Mouse (Mus musculus) limb, embryonic 12.5 days (tissue): ENCODE measurements at regions not wholly inside any gene's neighbourhood (a gene's known extent, or its start where the extent isn't known, plus 50 kb on each side); places are given as distances from the start of the nearest gene placed in this dataset.
A peak's percentile ranks its signal among the peaks of the same experiment; 100 is the strongest.

ENCODE experiments used
- ATAC-seq: fragments of 200-750 bp; cut with Nextera tagmentation; 2 replicates; pipeline ENCODE4 v1.8.0; 2017; ENCODE audit warnings: low read depth, moderate TSS enrichment; ENCODE audit not compliant: insufficient number of reproducible peaks, insufficient read depth, low FRiP score, low TSS enrichment
- H3K27ac ChIP-seq: fragments of 300-500 bp; sonication (generic); 2 replicates; pipeline ENCODE4 v1.5.1; 2016; ENCODE audit warnings: mild to moderate bottlenecking, moderate library complexity
- H3K27me3 ChIP-seq: fragments of 300-500 bp; sonication (generic); 2 replicates; pipeline ENCODE4 v1.6.1; 2016; ENCODE audit warnings: mild to moderate bottlenecking, moderate library complexity
- H3K36me3 ChIP-seq: fragments of 300-500 bp; sonication (generic); 2 replicates; pipeline ENCODE4 v1.6.1; 2016; ENCODE audit warnings: mild to moderate bottlenecking, moderate library complexity
- H3K4me1 ChIP-seq: fragments of 300-500 bp; sonication (generic); replicated peaks from 2 replicates; pipeline ENCODE4 v1.6.1; 2016
- H3K4me2 ChIP-seq: fragments of 300-500 bp; sonication (generic); 2 replicates; pipeline ENCODE4 v1.6.1; 2016; ENCODE audit warnings: mild to moderate bottlenecking, moderate library complexity
- H3K4me3 ChIP-seq: fragments of 300-500 bp; sonication (generic); replicated peaks from 2 replicates; pipeline ENCODE4 v1.5.1; 2016; ENCODE audit warnings: mild to moderate bottlenecking
- H3K9ac ChIP-seq: fragments of 300-500 bp; sonication (generic); replicated peaks from 2 replicates; pipeline ENCODE4 v1.6.1; 2016; ENCODE audit warnings: mild to moderate bottlenecking, moderate library complexity
- H3K9me3 ChIP-seq: fragments of 300-500 bp; sonication (generic); 2 replicates; pipeline ENCODE4 v1.6.1; 2016; ENCODE audit warnings: mild to moderate bottlenecking, moderate library complexity
- WGBS: fragments of 180-500 bp; shearing (Covaris S2); methylation state at CpG from one replicate; pipeline ENCODE4 v1.1.7; 2016; 5-methylcytosine and 5-hydroxymethylcytosine counted together

DNA sequence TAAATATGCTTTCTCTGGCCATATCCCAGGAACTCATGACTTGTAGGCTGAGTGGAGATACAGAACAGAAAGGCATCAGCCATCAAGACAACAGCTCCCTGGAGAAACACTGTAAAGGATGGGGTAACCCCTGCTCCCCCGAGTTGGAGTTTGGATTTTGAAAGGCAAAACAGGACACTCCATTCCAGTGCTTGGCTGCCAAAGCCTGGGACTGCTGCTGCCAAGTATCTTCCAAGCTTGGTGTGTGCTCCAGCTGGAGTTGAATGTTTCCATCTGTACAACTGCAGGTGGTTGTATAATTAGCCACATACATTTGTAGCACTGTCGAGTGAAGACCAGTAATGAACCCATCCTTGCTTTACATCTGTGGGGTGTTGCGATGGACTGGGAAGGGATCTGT lies 62.1 kb downstream of the 4933412E24Rik start:
- Histone ChIP-seq H3K27ac (no peak overlapping the region), H3K4me2 (no peak overlapping the region), H3K9ac (no peak overlapping the region), H3K9me3 (no peaks in the 10 kb centered on the region), H3K36me3 (no peaks in the 10 kb centered on the region), H3K27me3 (no peaks in the 10 kb centered on the region), H3K4me1 (0 out of 2 replicates have a peak, but pooled peaks cover 3% of the 10 kb centered on the region), H3K4me3 (no peak overlapping the region)
- WGBS: 66% methylated on average over 3 of the region's 3 CpGs
- no peak for ATAC-seq

DNA sequence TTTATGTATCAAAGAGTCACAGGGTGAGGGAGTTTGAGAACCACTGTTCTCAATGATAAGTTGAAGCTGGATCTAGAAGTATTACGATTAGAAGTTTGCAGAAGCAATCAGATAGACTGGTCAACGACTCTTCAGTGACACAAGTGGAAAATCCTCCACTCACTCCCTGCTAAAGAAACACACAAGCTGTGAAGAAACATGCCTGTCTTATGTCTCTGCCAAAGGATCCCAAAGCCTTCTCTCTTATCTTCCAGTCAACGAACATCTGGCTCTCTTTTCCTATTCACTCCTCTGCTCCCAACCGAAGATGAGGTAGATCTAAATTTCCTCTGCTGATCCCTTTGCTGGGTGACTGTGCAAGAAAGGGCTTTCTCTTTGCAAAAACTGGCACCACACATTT lies 62.6 kb downstream of the 4933412E24Rik start:
- 73% methylated on average over 4 of the region's 4 CpGs for WGBS
- Histone ChIP-seq H3K9me3 (no peaks in the 10 kb centered on the region), H3K4me3 (no peak overlapping the region), H3K4me1 (0 out of 2 replicates have a peak, but pooled peaks cover 3% of the 10 kb centered on the region), H3K27me3 (no peaks in the 10 kb centered on the region), H3K4me2 (no peak overlapping the region), H3K9ac (no peak overlapping the region), H3K36me3 (no peaks in the 10 kb centered on the region), H3K27ac (no peak overlapping the region)
- no peak for ATAC-seq

DNA sequence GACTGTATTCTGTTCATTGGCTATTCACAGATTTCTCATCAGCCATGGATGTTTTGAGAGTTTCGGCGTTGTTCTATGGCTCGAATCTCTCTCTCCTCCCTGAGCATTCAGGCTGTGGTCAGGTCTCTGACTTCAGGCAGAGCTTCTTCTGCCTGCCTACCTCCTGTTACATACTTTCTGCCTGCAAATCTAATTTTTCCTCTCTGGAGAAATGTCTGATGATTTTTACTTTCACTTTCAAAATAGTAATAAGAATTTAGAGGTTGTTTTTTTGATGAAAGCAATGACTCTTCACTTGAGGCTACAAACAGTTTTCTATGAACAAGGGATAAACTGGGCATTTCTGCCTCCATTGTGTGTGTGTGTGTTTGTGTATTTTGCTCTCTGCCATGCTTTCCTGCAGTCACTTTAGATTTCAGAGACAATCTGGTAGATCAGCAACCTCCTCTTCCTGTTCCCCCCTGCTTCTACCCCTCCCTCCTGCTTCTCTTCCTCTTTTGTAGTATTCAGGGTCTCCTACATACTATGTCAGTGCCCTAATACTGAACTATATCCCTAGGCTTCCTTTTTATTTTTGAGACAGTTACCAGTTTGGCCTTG lies 65.7 kb downstream of the 4933412E24Rik start:
- Histone ChIP-seq H3K27ac (no peak overlapping the region), H3K9me3 (no peaks in the 10 kb centered on the region), H3K36me3 (no peaks in the 10 kb centered on the region), H3K4me1 (peaks cover under 1% of the 10 kb centered on the region; the same call in 1 of the 2 replicates), H3K9ac (no peak overlapping the region), H3K27me3 (no peaks in the 10 kb centered on the region), H3K4me2 (no peak overlapping the region), H3K4me3 (no peak overlapping the region)
- WGBS: 84% methylated on average over 3 of the region's 3 CpGs
- ATAC-seq: no peak

DNA sequence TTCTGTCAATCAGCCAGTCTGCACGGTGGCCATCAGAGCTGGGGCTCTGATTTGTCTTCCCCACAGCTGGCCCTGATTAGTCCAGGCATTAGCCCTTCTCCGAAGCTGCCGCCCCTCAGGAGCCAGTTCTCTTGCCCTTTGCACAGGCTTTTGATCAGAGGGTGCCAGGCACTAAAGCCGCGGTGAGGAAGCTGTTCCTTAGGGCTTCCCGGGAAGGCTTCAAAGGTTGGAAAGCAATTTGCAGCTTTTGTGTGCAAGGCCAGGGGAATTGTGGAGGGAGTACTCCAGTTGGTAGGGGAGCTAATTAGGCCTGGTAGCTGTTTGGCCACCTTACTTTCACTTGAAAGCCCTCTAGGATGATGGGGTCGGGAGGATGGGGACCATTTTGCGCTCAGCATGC lies 71.2 kb downstream of the 4933412E24Rik start:
- Histone ChIP-seq H3K27ac (no peak overlapping the region), H3K27me3 (0 out of 2 replicates have a peak, but pooled peaks cover 2% of the 10 kb centered on the region), H3K4me1 (peaks cover 12% of the 10 kb centered on the region), H3K9ac (no peak overlapping the region), H3K36me3 (no peaks in the 10 kb centered on the region), H3K4me3 (no peak overlapping the region), H3K9me3 (peaks cover 8% of the 10 kb centered on the region; the same call in 1 of the 2 replicates), H3K4me2 (peak overlapping the region; percentile 30)
- 3% methylated on average over 8 of the region's 8 CpGs for WGBS
- peak; percentile 71; the same call in 1 of the 2 replicates for ATAC-seq

- WGBS: 72% methylated on average over 5 of the region's 5 CpGs
- H3K9me3 ChIP-seq: peaks cover 3% of the 10 kb centered on the region; the same call in 1 of the 2 replicates
- H3K4me2 ChIP-seq: no peak overlapping the region
Measured at GRCm38 (mm10) chr15:59936486-59936885, 79.9 kb downstream of the 4933412E24Rik start.

DNA sequence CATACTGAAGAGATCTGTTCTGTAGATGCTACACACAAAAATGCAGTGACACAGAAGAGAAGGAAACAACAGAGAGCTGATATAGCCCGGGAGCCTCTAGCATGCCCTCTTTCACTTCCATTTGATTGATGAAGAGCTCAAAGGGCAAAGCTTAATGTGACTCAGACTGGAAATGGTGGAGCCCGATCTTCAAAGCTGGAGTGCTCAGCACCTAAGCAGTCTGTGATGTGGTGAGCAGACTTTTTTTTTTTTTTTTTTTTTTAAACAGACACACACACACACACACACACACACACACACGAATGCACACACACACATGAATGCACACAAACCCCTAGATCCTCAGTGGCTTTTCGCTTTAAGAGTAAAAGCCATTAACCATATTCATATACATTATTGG lies 102.6 kb downstream of the 4933412E24Rik start:
- Histone ChIP-seq H3K36me3 (no peaks in the 10 kb centered on the region), H3K4me3 (no peak overlapping the region), H3K4me2 (no peak overlapping the region), H3K9me3 (no peaks in the 10 kb centered on the region), H3K9ac (no peak overlapping the region), H3K27me3 (no peaks in the 10 kb centered on the region), H3K4me1 (peaks cover 6% of the 10 kb centered on the region; the same call in 1 of the 2 replicates), H3K27ac (no peak overlapping the region)
- ATAC-seq: no peak
- WGBS: 47% methylated on average over 4 of the region's 4 CpGs

More at GRCm38 (mm10) chr15:59936486-59936885, 79.9 kb downstream of the 4933412E24Rik start:
- Histone ChIP-seq H3K36me3 (no peaks in the 10 kb centered on the region), H3K4me1 (no peaks in the 10 kb centered on the region), H3K4me3 (no peak overlapping the region), H3K27ac (no peak overlapping the region), H3K9ac (no peak overlapping the region), H3K27me3 (no peaks in the 10 kb centered on the region)
- no peak for ATAC-seq

DNA sequence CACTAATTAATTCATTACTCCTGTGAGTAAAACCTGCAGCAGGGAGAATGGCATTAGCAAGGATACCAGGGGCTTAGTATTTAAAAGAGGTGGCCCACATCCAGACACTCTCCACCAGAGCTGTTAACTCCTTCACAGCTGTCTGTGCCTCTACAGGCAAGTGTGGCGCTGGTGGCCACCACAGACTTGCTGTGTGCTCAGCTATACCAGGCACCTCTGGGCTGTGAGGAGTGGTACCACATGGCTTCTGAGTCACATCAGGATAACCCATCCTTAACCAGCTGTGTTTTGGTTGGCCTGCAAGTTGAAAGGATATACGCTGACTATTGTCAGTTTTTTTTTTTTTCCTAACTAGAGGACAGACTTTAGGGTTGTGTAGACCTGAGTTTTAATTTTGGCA lies 108.1 kb downstream of the 4933412E24Rik start:
- Histone ChIP-seq H3K4me2 (no peak overlapping the region), H3K36me3 (no peaks in the 10 kb centered on the region), H3K9me3 (no peaks in the 10 kb centered on the region), H3K9ac (no peak overlapping the region), H3K27me3 (no peaks in the 10 kb centered on the region), H3K4me1 (peaks cover 13% of the 10 kb centered on the region; the same call in 1 of the 2 replicates), H3K4me3 (no peak overlapping the region), H3K27ac (no peak overlapping the region)
- WGBS: 51% methylated on average over 2 of the region's 2 CpGs
- no peak for ATAC-seq

DNA sequence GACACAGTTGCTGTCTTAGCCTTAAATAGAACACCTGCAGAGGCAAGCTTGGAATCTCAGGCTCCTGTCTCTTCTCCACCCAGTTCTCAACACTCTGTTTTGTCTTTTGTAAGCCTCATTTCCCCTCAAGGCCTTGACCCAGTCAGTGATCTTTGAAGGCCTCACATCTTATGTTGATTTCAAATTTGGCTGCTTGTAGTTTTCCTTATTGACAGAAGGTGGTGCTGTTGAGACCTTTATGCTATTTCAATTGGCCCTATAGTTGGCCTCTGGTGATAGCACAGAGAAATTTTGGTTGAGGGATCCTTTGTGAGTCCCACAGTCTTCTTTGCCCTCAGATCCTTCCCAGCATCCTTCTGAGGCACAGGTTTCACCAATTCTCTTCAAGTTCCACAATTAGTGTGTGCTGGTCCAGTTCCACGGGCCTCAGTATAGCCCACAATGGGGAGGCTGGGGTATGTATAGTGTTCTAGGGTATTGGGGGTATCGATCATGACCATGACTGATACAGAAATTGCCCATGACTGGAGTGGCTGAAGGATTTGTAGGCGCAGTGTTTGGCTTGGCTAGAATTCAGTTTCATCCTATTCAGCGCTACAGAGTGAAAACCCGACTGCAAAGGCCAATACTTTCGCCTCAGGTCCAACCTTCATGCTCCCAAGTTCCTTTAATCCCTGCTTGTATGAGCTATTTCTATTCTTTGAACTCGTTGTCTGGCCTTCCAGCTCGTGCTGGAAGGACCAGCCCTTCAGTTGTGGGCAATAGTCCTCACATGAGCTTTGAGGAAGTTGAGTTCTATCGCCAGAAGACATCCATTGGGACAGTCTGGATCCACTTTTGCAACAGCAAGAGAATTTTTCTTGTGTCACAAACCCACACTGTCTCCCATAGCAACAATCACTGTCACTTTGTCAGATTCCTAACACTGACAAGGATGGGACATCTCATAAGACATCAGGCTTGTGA lies 110.3 kb downstream of the 4933412E24Rik start:
- Histone ChIP-seq H3K27ac (no peak overlapping the region), H3K9ac (no peak overlapping the region), H3K36me3 (no peaks in the 10 kb centered on the region), H3K4me1 (peaks cover 13% of the 10 kb centered on the region; the same call in 1 of the 2 replicates), H3K4me3 (no peak overlapping the region), H3K9me3 (no peaks in the 10 kb centered on the region), H3K27me3 (no peaks in the 10 kb centered on the region), H3K4me2 (no peak overlapping the region)
- no peak for ATAC-seq
- WGBS: 85% methylated on average over 9 of the region's 9 CpGs

DNA sequence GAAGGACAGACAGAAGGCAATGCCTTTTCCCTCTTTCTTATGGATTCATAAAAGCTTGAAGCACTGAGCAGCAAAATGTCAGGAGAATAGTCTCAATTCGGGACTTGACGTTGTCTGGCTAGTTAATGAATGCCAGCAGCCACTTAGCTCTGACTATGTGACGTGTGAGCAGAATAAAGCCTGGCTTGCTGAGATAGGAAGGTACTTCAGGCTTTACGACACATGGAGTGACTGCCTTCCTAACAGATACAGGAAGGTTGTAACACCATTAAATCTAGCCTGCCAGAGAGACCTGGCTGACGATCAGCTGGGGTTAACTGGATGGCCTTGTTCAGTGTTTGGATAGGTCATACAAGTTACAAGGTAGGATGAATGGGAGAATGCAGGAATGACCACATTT lies 111.7 kb downstream of the 4933412E24Rik start:
- WGBS: 17% methylated on average over 5 of the region's 5 CpGs
- Histone ChIP-seq H3K4me1 (peaks cover 13% of the 10 kb centered on the region; the same call in 1 of the 2 replicates), H3K4me3 (no peak overlapping the region), H3K27me3 (no peaks in the 10 kb centered on the region), H3K9me3 (no peaks in the 10 kb centered on the region), H3K4me2 (no peak overlapping the region), H3K9ac (no peak overlapping the region), H3K27ac (no peak overlapping the region), H3K36me3 (no peaks in the 10 kb centered on the region)
- no peak for ATAC-seq

- 87% methylated on average over 2 of the region's 2 CpGs for WGBS
- H3K27me3 ChIP-seq: no peaks in the 10 kb centered on the region
- H3K9me3 ChIP-seq: no peaks in the 10 kb centered on the region
- no peaks in the 10 kb centered on the region for H3K4me1 ChIP-seq
- H3K36me3 ChIP-seq: no peaks in the 10 kb centered on the region
- H3K9ac ChIP-seq: no peak overlapping the region
- H3K4me2 ChIP-seq: no peak overlapping the region
- no peak overlapping the region for H3K27ac ChIP-seq
- ATAC-seq: no peak
- no peak overlapping the region for H3K4me3 ChIP-seq
Measured at GRCm38 (mm10) chr15:59888996-59889395, 127.4 kb downstream of the 4933412E24Rik start.

GRCm38 (mm10) chr15:59888131-59888459 lies 128.3 kb downstream of the 4933412E24Rik start:
- H3K4me2 ChIP-seq: no peak overlapping the region
- H3K27me3 ChIP-seq: no peaks in the 10 kb centered on the region
- no peaks in the 10 kb centered on the region for H3K4me1 ChIP-seq
- ATAC-seq: no peak
- no peak overlapping the region for H3K27ac ChIP-seq
- no peak overlapping the region for H3K4me3 ChIP-seq
- no peaks in the 10 kb centered on the region for H3K36me3 ChIP-seq
- no peak overlapping the region for H3K9ac ChIP-seq
- H3K9me3 ChIP-seq: no peaks in the 10 kb centered on the region
- WGBS: 22% methylated on average over 2 of the region's 2 CpGs
